Mouse (Mus musculus) neural tube, embryonic 13.5 days (tissue): ENCODE measurements around the gene Me3. TPM values are rescaled to one million over a fixed set of nuclear protein-coding genes. Genes with fewer than 3 reads are reported as not detected.

ENCODE experiments used
- ATAC-seq: fragments of 200-750 bp; cut with Nextera tagmentation; 2 replicates; pipeline ENCODE4 v1.8.0; 2017; ENCODE audit warnings: low read depth, mild to moderate bottlenecking, moderate TSS enrichment, moderate library complexity
- H3K27ac ChIP-seq: fragments of 300-500 bp; sonication (generic); replicated peaks from 2 replicates; pipeline ENCODE4 v1.5.1; 2015; ENCODE audit warnings: moderate library complexity, mild to moderate bottlenecking, inconsistent platforms
- H3K27me3 ChIP-seq: fragments of 300-500 bp; sonication (generic); 2 replicates; pipeline ENCODE4 v1.6.1; 2015; ENCODE audit warnings: mild to moderate bottlenecking, inconsistent platforms
- H3K36me3 ChIP-seq: fragments of 300-500 bp; sonication (generic); 2 replicates; pipeline ENCODE4 v1.6.1; 2015; ENCODE audit warnings: mild to moderate bottlenecking, inconsistent platforms
- H3K4me1 ChIP-seq: fragments of 300-500 bp; sonication (generic); replicated peaks from 2 replicates; pipeline ENCODE4 v1.6.1; 2015; ENCODE audit warnings: inconsistent platforms
- H3K4me2 ChIP-seq: fragments of 300-500 bp; sonication (generic); 2 replicates; pipeline ENCODE4 v1.6.1; 2015; ENCODE audit warnings: inconsistent platforms, mild to moderate bottlenecking, moderate library complexity
- H3K4me3 ChIP-seq: fragments of 300-500 bp; sonication (generic); 2 replicates; pipeline ENCODE4 v1.5.1; 2015; ENCODE audit warnings: mild to moderate bottlenecking, inconsistent platforms
- H3K9ac ChIP-seq: fragments of 300-500 bp; sonication (generic); 2 replicates; pipeline ENCODE4 v1.6.1; 2015; ENCODE audit warnings: moderate library complexity, mild to moderate bottlenecking, inconsistent platforms
- H3K9me3 ChIP-seq: fragments of 300-500 bp; sonication (generic); 2 replicates; pipeline ENCODE4 v1.6.1; 2016; ENCODE audit warnings: inconsistent platforms
- WGBS: fragments of 180-500 bp; shearing (Covaris S2); methylation state at CpG from one replicate; pipeline ENCODE4 v1.1.7; 2015; 5-methylcytosine and 5-hydroxymethylcytosine counted together
- polyA plus RNA-seq: library from polyadenylated mRNA; unstranded; fragments of >200 nt; fragmentation: Nextera tagmentation; extraction: Ambion mirVana; gene quantifications from 2 replicates; pipeline ENCODE4 v1.2.1, GENCODE M21; 2015

The Me3 gene
- polyA plus RNA-seq, 1 experiment from 2014 or later: 5.1 TPM

DNA sequence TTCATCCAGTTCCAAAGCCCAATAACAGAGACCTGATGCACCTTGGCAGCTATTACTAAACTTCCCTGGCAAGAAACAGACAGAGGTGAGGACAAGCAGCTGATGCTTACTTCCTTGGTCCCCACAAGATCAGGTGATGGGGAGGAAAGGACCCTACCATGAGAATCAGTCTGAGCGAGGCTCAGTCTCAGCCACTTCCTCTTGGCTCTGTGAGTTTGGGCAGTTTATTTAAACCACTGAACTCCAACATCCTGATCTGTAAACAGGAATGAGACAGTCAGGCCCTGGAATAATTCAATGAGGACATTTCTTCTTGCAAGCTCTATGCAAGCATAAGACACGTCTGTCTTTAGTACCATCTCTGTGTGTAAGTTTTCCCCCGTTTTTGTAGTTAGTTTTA lies 170.3 kb downstream of the Me3 start:
- no peak overlapping the region for H3K4me3 ChIP-seq
- no peaks in the 10 kb centered on the region for H3K36me3 ChIP-seq
- H3K9me3 ChIP-seq: no peaks in the 10 kb centered on the region
- no peaks in the 10 kb centered on the region for H3K27me3 ChIP-seq
- H3K4me2 ChIP-seq: no peak overlapping the region
- H3K4me1 ChIP-seq: peaks cover 11% of the 10 kb centered on the region; the same call in 1 of the 2 replicates
- no peak for ATAC-seq
- 73% methylated on average over 3 of the region's 3 CpGs for WGBS
- no peak overlapping the region for H3K27ac ChIP-seq
- no peak overlapping the region for H3K9ac ChIP-seq

- WGBS: 87% methylated on average over 4 of the region's 4 CpGs
- H3K4me3 ChIP-seq: no peak overlapping the region
- H3K4me2 ChIP-seq: no peak overlapping the region
- no peaks in the 10 kb centered on the region for H3K36me3 ChIP-seq
- H3K27ac ChIP-seq: no peak overlapping the region
- no peaks in the 10 kb centered on the region for H3K27me3 ChIP-seq
- no peaks in the 10 kb centered on the region for H3K4me1 ChIP-seq
- ATAC-seq: no peak
- no peak overlapping the region for H3K9ac ChIP-seq
- 0 out of 2 replicates have a peak, but pooled peaks cover 4% of the 10 kb centered on the region for H3K9me3 ChIP-seq
Measured at GRCm38 (mm10) chr7:89803966-89804365, 171.8 kb downstream of the Me3 start.

DNA sequence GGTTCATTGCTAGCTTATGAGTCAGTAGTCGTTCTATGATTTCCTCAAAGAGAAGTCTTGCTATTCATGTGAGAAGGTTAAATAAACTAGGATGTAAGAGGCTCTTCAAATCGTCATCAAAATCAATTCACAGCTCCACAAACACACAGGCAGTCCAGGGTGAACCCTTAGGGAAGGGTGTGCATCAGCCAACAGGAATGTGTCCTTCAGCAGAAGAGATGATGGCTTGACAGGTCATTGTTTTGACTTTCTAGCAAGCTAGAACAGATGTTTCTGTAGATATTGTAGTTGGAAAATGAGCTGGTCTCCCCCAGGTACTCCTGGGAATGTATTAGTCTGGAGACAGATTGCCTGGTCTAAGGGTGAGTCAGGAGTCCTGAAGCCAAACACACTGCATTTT lies 177.2 kb downstream of the Me3 start:
- no peak overlapping the region for H3K9ac ChIP-seq
- WGBS: 65% methylated on average over 2 of the region's 2 CpGs
- H3K9me3 ChIP-seq: 0 out of 2 replicates have a peak, but pooled peaks cover 4% of the 10 kb centered on the region
- H3K4me1 ChIP-seq: no peaks in the 10 kb centered on the region
- no peaks in the 10 kb centered on the region for H3K36me3 ChIP-seq
- no peak for ATAC-seq
- H3K27me3 ChIP-seq: no peaks in the 10 kb centered on the region
- H3K27ac ChIP-seq: no peak overlapping the region
- no peak overlapping the region for H3K4me2 ChIP-seq
- no peak overlapping the region for H3K4me3 ChIP-seq

GRCm38 (mm10) chr7:89828436-89829065 lies 196.4 kb downstream of the Me3 start:
- no peaks in the 10 kb centered on the region for H3K27me3 ChIP-seq
- H3K27ac ChIP-seq: no peak overlapping the region
- no peak for ATAC-seq
- 75% methylated on average over 4 of the region's 4 CpGs for WGBS
- H3K9ac ChIP-seq: no peak overlapping the region
- H3K4me1 ChIP-seq: no peaks in the 10 kb centered on the region
- no peaks in the 10 kb centered on the region for H3K36me3 ChIP-seq
- H3K9me3 ChIP-seq: no peaks in the 10 kb centered on the region
- H3K4me2 ChIP-seq: no peak overlapping the region
- no peak overlapping the region for H3K4me3 ChIP-seq

DNA sequence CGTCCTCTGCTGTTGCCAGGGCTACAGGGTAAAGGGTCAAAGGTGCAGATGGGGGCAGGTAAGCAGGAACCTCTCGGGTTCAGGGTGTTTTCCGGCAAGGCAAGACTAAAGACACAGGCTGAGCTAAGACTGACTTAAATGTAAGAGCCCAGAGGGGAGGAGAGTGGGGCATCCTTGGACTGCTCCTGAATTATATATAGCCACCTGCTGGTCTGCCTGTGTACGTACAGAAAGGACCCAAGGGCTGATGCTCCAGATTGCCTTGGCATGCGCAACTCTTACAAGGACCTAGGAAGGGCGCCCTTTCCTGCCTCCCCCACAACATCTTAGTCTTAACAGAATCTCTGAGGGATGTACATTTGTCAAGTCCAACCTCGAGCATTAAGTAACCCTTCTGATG lies 197.0 kb downstream of the Me3 start:
- Histone ChIP-seq H3K4me1 (no peaks in the 10 kb centered on the region), H3K27me3 (no peaks in the 10 kb centered on the region), H3K9ac (no peak overlapping the region), H3K9me3 (no peaks in the 10 kb centered on the region), H3K4me2 (no peak overlapping the region), H3K4me3 (no peak overlapping the region), H3K36me3 (no peaks in the 10 kb centered on the region), H3K27ac (no peak overlapping the region)
- no peak for ATAC-seq
- 66% methylated on average over 7 of the region's 7 CpGs for WGBS

- H3K27me3 ChIP-seq: no peaks in the 10 kb centered on the region
- 93% methylated on average over 8 of the region's 8 CpGs for WGBS
- H3K27ac ChIP-seq: no peak overlapping the region
- H3K9ac ChIP-seq: no peak overlapping the region
- no peak overlapping the region for H3K4me2 ChIP-seq
- no peaks in the 10 kb centered on the region for H3K36me3 ChIP-seq
- H3K9me3 ChIP-seq: no peaks in the 10 kb centered on the region
- no peak overlapping the region for H3K4me3 ChIP-seq
- no peak for ATAC-seq
- no peaks in the 10 kb centered on the region for H3K4me1 ChIP-seq
Measured at GRCm38 (mm10) chr7:89833521-89833920, 201.3 kb downstream of the Me3 start.

DNA sequence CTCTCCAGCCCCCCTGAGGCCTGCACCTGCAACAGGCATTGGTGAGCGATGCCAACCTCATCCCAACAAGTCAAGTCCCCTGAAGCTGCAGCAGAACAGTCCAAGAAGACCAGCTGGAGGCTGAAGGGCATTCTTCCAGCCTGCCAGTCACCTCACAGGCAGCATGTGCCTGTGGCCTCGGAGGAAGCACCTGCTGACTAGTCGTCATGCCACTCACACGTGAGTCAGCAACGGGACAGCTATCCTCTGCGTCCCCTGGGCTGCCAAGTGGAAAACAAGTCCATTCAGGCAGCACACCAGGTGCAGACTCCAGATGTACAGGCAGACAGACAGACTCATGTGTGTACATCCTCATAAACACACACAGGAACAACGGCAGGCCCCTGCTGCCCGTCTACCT lies 203.4 kb downstream of the Me3 start:
- no peak for ATAC-seq

DNA sequence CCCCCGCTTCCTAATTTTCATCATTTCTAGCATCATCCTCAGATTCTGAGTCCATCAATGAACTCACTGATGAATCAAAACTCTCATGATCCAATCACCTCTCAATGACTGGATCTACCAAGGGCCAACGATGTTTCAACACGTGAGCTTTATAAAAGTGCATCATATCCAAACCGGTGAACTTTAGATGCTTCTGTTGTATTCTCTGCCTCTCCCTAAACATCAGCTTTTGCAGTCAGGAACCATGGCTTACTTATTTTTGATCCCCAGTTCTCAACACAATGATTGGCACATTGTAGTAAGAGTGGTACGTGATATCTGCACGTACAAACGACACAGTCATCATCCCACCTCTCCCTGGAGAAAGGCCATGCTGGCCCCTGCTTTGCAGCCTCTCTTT lies 204.5 kb downstream of the Me3 start:
- no peak for ATAC-seq
- Histone ChIP-seq H3K9me3 (no peaks in the 10 kb centered on the region), H3K4me1 (no peaks in the 10 kb centered on the region), H3K27me3 (no peaks in the 10 kb centered on the region), H3K9ac (no peak overlapping the region), H3K4me2 (no peak overlapping the region), H3K27ac (no peak overlapping the region), H3K4me3 (no peak overlapping the region), H3K36me3 (no peaks in the 10 kb centered on the region)
- WGBS: 95% methylated on average over 7 of the region's 7 CpGs

More for the DNA sequence above, 203.4 kb downstream of the Me3 start:
- no peaks in the 10 kb centered on the region for H3K9me3 ChIP-seq
- no peak overlapping the region for H3K4me3 ChIP-seq
- H3K4me2 ChIP-seq: no peak overlapping the region
- no peaks in the 10 kb centered on the region for H3K4me1 ChIP-seq
- no peak overlapping the region for H3K9ac ChIP-seq
- no peak overlapping the region for H3K27ac ChIP-seq
- no peaks in the 10 kb centered on the region for H3K27me3 ChIP-seq
- no peaks in the 10 kb centered on the region for H3K36me3 ChIP-seq
- 78% methylated on average over 8 of the region's 8 CpGs for WGBS

- Histone ChIP-seq H3K27ac (no peak overlapping the region), H3K9ac (no peak overlapping the region), H3K4me1 (no peaks in the 10 kb centered on the region), H3K4me2 (no peak overlapping the region), H3K4me3 (no peak overlapping the region), H3K36me3 (no peaks in the 10 kb centered on the region), H3K9me3 (no peaks in the 10 kb centered on the region), H3K27me3 (no peaks in the 10 kb centered on the region)
- no peak for ATAC-seq
- WGBS: 67% methylated on average over 4 of the region's 4 CpGs
Measured at GRCm38 (mm10) chr7:89837841-89838240, 205.6 kb downstream of the Me3 start.

DNA sequence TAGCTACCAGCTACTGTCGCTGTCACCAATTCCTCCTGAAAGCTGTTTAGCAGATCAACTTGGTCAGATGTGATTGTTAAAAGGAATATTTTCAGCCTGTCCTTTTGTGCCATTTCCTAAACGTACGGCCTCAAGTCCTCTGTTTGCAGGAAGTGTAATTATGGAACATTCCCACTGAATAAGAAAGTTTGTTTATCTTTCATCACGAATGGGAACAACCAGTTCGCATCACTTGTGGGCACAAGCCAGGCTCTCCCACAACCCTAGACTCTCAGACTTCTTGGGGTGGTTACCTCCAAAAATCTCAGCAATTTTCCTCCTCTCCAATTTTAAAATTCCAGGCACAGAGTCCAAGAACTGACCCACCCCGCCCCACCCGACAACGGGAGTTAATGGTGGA lies 207.5 kb downstream of the Me3 start:
- H3K9me3 ChIP-seq: no peaks in the 10 kb centered on the region
- H3K9ac ChIP-seq: no peak overlapping the region
- H3K4me2 ChIP-seq: no peak overlapping the region
- H3K27me3 ChIP-seq: no peaks in the 10 kb centered on the region
- WGBS: 87% methylated on average over 8 of the region's 8 CpGs
- ATAC-seq: no peak
- no peak overlapping the region for H3K27ac ChIP-seq
- no peaks in the 10 kb centered on the region for H3K4me1 ChIP-seq
- no peak overlapping the region for H3K4me3 ChIP-seq
- H3K36me3 ChIP-seq: no peaks in the 10 kb centered on the region

DNA sequence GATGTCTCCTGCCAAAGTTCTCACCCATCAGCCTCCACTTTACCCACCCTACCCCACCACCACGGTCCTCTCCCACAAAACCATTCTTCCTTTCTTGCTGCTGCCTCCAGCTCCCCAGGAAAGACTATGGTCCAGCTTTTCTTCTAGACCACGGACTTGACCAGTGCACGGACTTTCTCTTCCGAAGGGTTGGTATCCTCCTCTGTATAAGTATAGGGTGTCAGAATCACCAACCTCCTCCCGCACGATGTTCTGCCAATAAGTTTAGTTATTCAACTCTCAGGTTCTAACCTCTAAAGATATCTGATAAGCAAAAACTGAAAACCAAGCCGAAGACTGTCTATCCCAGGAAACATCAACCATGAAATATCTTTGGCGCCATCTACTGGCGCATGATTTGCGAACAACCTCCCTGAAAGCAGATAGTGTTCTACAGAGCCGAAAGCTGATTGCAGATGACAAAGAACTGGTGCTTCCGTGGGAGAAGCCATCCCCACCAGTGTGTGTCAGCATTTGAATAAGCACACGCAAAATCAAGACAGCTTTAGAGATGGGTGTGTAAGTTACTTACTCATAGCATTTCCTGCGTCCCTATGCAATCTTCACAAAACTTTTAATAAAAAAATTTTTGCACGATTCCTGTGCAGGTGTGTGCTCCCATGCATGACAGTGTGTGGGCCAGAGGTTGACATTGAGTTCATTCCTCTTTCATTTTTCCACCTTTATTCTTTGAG lies 209.6 kb downstream of the Me3 start:
- no peaks in the 10 kb centered on the region for H3K27me3 ChIP-seq
- no peak overlapping the region for H3K4me2 ChIP-seq
- no peaks in the 10 kb centered on the region for H3K9me3 ChIP-seq
- no peak overlapping the region for H3K9ac ChIP-seq
- no peaks in the 10 kb centered on the region for H3K36me3 ChIP-seq
- 37% methylated on average over 15 of the region's 15 CpGs for WGBS
- H3K27ac ChIP-seq: no peak overlapping the region
- H3K4me1 ChIP-seq: no peaks in the 10 kb centered on the region
- peak; percentile 86 for ATAC-seq
- no peak overlapping the region for H3K4me3 ChIP-seq

DNA sequence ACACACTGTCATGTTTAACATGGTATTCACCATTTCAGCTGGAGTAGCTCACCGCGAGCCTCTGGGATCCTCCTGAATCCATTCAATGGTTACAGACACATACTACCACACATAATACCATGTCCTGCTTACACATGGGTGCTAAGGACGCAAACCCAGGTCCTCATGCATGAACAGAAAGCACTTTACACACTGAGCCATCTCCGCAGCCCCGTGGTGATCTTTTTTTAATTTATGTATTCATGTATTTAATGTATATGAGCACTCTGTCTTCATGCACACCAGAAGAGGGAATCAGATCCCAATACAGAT lies 210.2 kb downstream of the Me3 start:
- H3K4me3 ChIP-seq: no peak overlapping the region
- no peaks in the 10 kb centered on the region for H3K36me3 ChIP-seq
- 92% methylated on average over 5 of the region's 5 CpGs for WGBS
- H3K4me2 ChIP-seq: no peak overlapping the region
- H3K9me3 ChIP-seq: no peaks in the 10 kb centered on the region
- ATAC-seq: peak; percentile 27; the same call in 1 of the 2 replicates
- no peaks in the 10 kb centered on the region for H3K27me3 ChIP-seq
- no peaks in the 10 kb centered on the region for H3K4me1 ChIP-seq
- no peak overlapping the region for H3K9ac ChIP-seq
- no peak overlapping the region for H3K27ac ChIP-seq

DNA sequence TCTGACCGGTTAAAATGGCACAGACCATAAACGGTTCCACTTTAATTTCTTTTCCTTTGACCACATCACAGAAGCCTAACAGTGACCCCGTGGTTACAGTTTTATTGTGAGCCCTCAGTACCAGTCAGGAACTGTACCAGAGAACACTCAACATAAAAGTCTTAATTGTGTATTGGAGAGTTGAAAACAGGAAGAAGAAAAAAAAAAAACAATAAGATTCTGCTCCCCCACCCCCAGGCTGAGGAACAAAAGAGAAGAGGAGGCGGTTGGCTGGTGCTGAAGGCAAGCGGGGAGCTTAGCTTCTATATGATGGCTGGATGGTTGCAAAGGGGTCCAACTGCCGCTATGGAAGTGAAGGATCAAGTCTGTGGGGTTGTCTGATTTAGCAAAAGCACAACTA lies 210.9 kb downstream of the Me3 start:
- no peak for ATAC-seq

More for the DNA sequence above, 210.9 kb downstream of the Me3 start:
- H3K27me3 ChIP-seq: no peaks in the 10 kb centered on the region
- WGBS: 44% methylated on average over 6 of the region's 6 CpGs
- H3K36me3 ChIP-seq: no peaks in the 10 kb centered on the region
- no peak overlapping the region for H3K9ac ChIP-seq
- H3K27ac ChIP-seq: no peak overlapping the region
- H3K9me3 ChIP-seq: no peaks in the 10 kb centered on the region
- H3K4me3 ChIP-seq: no peak overlapping the region
- no peaks in the 10 kb centered on the region for H3K4me1 ChIP-seq
- no peak overlapping the region for H3K4me2 ChIP-seq
